Mouse (Mus musculus): ENCODE measurements at regions not wholly inside any gene's neighbourhood (a gene's known extent, or its start where the extent isn't known, plus 50 kb on each side); places are given as distances from the start of the nearest gene placed in this dataset.

GRCm38 (mm10) chr3:54577851-54578250, 114.8 kb upstream of the Supt20 start:
- TF ChIP-seq CTCF (IDR thresholded peaks at IDR 0.05; ENCODE audit: low read depth) (no peak), EP300 (IDR thresholded peaks at IDR 0.05; ENCODE audit: low read depth) (no peak)

All from liver, embryonic 14.5 days (tissue).